Mouse (Mus musculus): ENCODE data around the gene Unc13a.
"Not testable (repeated sequence)": the region's sequence is repeated elsewhere in the genome, so short reads cannot be mapped to it uniquely, and the experiment has no call there.

The Unc13a gene

GRCm38 (mm10) chr8:71671549-71671965, at the start of gene Unc13a:
Gene Unc13a (minus strand): TSS chr8:71671757.
- DNase-seq (ENCODE audit: low read depth, low spot score) = peak; percentile 85

GRCm38 (mm10) chr8:71719928-71720457, 48.4 kb upstream of the Unc13a start:
- peak; percentile 51 for DNase-seq (ENCODE audit: low read depth, low spot score)

DNA sequence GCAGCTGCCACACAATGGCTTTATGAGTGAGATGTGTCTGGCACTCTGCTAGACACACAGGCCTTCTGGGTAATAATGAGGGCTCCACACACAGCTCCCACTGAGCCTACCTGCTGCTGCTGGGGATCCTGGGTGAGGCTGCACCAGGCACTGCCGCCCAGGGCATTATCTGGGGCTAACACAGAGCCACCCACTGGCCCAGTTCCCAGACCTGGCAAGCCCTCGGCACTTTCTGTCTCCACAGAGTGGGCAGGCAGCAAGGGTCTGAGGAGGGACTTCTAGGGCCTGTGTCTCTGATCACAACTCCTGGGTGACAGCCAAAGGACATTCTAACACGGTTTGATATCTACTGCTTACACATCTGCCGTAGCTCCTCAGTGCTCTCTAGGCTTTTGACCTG, 47.7 kb upstream of the Unc13a start:
- DNase-seq (ENCODE audit: low read depth, low spot score) = peak; percentile 23

- DNase-seq (ENCODE audit: low read depth, low spot score) = no peak
Measured at GRCm38 (mm10) chr8:71718252-71718651, 46.7 kb upstream of the Unc13a start.

DNA sequence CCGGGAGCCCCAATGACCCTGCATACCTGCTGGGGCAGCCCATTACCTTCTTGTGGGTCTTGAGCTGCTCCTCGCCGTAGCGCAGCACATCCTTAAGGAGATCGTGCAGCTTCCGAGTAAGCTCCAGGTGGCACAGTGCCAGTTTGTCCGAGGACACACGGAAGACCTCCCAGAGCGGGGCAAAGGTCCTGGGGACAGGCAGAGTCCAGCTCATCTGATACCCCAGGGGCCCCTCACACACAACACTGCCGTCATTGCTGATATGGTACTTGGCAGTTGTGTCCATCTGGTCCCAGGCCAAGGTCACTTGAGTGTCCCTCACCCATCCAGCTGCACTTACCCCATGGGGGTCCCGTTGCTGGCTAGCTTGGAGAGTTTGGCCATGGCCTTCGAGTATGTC, 45.5 kb upstream of the Unc13a start:
- DNase-seq (ENCODE audit: low read depth, low spot score) = no peak

GRCm38 (mm10) chr8:71716561-71717053, 45.0 kb upstream of the Unc13a start:
- no peak for DNase-seq (ENCODE audit: low read depth, low spot score)

GRCm38 (mm10) chr8:71715531-71715930, 44.0 kb upstream of the Unc13a start:
- no peak for DNase-seq (ENCODE audit: low read depth, low spot score)

DNA sequence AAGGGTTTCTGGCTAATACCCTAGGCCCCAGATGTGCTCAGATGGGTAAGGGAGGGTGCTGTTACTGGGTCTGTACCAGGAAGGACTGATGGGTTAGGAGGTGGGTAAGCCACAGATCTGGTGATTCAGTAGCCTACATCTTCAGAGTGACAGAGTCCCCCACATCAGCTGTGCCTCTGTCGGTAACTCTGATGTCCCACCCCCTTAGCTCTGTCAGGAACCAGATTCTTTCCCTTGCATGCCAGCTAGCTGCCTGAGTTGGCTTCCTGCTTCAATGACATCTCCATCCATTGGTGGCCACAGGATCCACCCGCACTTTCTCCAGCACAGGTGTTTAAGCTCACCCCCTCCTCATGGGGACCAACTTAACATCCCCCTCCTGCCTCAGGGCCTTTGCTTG, 40.0 kb upstream of the Unc13a start:
- no peak for DNase-seq (ENCODE audit: low read depth, low spot score)

- DNase-seq (ENCODE audit: low read depth, low spot score) = peak; percentile 76
Measured at GRCm38 (mm10) chr8:71709800-71710446, 38.4 kb upstream of the Unc13a start.

DNA sequence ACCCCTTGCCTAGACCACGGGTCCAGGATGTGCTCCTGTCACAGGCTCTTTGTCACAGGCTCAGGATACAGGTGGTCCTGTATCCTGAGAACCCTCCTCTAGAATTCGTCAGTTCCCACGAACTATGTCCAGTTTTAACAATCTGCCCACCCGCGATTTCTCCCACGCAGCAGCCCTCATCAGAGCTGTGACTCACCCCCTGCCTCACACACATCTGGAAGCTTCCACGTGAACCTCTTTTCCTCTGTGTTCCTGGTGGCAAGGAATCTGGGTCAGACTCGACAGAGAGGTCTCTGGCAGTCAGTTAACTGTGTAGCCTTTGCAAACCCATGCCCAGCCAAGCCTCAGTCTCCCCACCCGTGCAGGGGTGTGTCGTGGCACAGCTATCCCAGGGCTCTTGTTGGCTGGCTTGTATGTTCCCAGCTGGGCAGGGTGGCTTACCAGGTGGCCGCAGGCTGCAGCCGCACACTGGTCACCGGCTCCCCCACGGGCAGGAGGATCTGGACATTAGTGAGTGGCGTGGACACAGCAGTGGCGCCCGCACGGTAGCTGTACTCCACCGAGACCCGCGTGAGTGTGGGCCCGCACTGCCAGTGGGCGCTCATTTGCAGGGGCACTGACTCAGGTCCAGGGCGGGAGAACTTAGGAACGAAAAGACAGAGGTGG, 37.7 kb upstream of the Unc13a start:
- no peak for DNase-seq (ENCODE audit: low read depth, low spot score)

- DNase-seq (ENCODE audit: low read depth, low spot score) = no peak
Measured at GRCm38 (mm10) chr8:71707874-71708273, 36.3 kb upstream of the Unc13a start.

GRCm38 (mm10) chr8:71703400-71703799, 31.8 kb upstream of the Unc13a start:
- DNase-seq (ENCODE audit: low read depth, low spot score) = not testable (repeated sequence)

DNA sequence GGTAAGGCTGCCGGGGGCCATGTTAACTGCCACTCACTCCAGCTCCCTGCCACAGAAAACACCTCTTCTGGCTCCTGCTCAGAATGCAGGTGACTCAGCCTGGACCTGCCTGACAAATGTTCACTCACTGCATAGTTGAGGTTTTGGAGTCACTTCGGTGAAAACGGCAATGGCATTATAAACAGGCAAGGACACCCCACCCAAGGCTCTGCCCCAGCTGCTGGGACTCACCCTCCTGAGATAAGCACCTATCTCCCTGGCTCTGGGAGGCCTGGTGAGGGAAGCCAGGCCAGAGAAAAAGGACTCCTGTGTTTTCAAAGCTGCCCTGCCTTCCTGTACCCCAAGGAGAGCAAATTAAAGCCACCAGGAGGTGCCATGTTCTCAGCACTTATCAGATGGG, 31.4 kb upstream of the Unc13a start:
- no peak for DNase-seq (ENCODE audit: low read depth, low spot score)

DNA sequence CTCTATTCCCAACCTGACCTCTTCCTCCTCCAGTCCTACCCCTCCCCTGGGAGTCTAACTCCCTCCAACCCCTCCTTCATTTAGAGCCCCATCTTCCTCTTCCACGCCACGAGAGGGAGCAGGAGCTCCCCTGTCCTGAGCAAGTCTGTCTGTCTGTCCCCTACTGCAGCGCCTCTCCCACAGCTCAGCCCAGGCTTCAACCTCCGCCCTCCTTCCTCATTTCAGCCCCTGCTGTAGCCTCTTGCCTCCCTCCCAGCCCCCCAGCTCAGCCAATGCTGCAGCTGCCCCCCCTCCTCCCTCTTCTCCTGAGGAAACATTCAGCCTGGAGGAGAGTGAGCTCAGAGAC, 30.5 kb upstream of the Unc13a start:
- DNase-seq (ENCODE audit: low read depth, low spot score) = no peak

DNA sequence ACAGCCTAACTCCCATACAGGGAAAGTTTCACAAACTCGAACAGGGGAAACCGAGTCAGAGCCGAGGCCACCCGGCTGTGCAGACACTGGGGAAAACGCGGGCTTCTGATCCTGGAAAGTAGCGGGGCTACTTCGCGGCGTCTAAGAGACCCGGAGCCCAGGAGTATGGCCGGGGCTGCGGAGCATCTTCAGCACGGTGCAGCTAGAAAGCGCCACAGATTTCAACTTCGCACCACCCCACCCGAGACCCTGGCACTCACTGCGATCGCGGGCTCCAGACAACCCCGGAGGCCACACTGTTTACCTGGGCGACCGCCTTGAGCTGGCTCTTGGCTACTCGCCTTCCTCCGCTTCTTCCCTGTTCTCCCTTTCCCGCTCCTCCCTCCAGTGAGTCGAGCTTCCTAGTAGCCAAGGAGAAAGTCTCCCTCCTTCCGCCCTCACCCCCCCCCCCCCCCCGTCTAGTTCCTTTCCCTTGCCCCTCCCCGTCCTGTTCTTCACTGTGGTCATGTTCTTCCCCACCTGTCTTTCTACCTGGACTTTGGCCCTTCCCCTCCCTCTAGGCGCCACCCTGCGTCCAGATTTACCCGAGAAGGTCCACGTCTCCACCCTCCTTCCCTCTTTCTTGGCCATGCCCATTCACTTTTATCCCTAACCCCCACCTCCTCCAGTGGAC, 30.0 kb upstream of the Unc13a start, which contains the start of gene B3gnt3:
Gene B3gnt3, minus strand, starts transcription at position 376 of the 673 bp plus-strand sequence.
- no peak for DNase-seq (ENCODE audit: low read depth, low spot score)

DNA sequence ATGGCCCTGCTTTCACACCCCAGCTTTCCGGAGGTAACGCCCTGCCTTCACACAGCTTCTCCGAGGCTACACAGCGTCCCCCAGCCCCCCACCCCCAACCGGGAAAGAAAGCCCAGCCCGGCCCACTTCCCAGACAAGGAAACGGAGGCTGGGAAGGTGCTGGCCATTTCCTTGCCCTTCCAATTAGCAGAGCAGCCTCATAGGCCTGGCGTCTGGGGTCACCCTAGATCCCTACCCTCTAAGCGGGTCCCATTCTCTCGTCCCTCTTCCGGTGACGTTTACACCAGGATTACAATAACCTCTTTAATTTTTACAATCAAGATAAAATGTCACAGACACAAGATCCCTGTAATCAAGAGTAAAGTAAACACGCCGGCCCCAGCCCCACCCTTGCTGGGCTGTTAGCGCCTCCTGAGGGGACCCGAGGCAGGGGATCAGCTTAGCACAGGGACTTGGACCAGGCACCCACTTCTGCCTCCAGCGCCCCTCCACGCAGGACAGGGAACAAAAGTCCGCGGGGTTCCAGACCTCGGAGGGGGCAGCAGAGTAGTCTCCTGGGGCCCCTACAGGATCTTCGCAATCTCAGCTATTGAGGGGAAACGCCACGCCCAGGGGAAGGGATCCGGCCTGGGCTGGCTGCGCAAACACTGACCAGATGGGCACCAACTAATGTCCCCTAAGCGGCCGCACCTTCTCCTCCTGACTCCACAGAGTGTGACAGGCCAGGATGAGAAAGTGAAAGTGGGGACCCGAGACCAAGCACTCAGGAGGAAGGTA, 29.1 kb upstream of the Unc13a start:
- no peak for DNase-seq (ENCODE audit: low read depth, low spot score)

GRCm38 (mm10) chr8:71695456-71695855, 23.9 kb upstream of the Unc13a start:
- not testable (repeated sequence) for DNase-seq (ENCODE audit: low read depth, low spot score)

- no peak for DNase-seq (ENCODE audit: low read depth, low spot score)
Measured at GRCm38 (mm10) chr8:71693166-71694041, 21.8 kb upstream of the Unc13a start.

GRCm38 (mm10) chr8:71692509-71692908, 21.0 kb upstream of the Unc13a start:
- no peak for DNase-seq (ENCODE audit: low read depth, low spot score)

DNA sequence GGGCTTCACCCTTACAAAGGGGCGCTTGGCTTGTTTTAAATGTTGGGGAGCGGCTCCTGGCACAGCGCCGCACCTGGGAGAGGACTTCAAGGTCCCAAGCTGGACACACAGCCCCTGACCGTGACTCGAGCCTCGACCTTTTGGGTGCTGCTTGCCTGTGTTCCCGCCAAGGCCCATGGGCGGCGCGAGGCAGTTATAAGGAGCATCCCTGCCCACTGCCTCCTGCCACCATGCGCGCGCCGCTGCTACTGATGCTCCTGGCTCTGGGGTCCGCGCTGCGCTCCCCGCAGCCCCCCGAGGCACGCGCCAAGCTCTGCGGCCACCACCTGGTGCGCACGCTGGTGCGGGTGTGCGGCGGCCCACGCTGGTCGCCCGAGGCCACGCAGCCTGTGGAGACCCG, 17.5 kb upstream of the Unc13a start, which contains the start of gene Insl3:
Gene Insl3, plus strand, starts transcription at position 187 of the 400 bp plus-strand sequence.
- no peak for DNase-seq (ENCODE audit: low read depth, low spot score)

DNA sequence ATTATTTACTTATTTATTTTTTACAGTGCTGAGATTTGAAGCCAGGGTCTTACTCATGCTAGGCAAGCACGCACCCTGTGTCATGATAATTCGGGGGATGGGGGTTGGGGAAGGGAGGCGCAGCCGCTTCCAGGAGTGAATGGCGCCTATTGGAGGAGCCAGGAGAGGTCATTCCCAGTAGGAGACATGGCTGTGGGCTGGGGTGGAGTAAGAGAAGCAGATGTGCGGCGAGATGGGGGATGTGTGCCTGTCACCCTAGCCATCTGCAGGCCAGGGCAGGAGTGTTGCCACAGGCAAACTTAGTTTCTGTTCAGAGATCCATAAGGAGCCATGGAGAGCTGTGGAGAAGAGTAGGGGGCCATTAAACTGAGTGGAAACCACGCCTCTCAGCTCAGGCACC, 16.1 kb upstream of the Unc13a start:
- DNase-seq (ENCODE audit: low read depth, low spot score) = no peak

Measured in retina, postnatal 7 days (tissue).